Mouse (Mus musculus): ENCODE measurements around the gene Ube2e1. TPM values are rescaled to one million over a fixed set of nuclear protein-coding genes. Genes with fewer than 3 reads are reported as not detected.

Gene Ube2e1
- total and polyA plus RNA-seq, 2 experiments from 2014 or later = 45.1 to 152 TPM

GRCm38 (mm10) chr14:18263427-18263826 lies 68.2 kb downstream of the Ube2e1 start:
- 0 out of 2 replicates have a peak overlapping the region, but pooled peaks have one; percentile 3 for H3K27ac ChIP-seq (ENCODE audit: low read depth, low read length)
- TF ChIP-seq CTCF (IDR thresholded peaks at IDR 0.05) = no peak
- no peak overlapping the region for H3K9ac ChIP-seq (replicated peaks; ENCODE audit: low read length, poor library complexity, severe bottlenecking)
- H3K27me3 ChIP-seq (ENCODE audit: insufficient read depth, low read length) = no peaks in the 10 kb centered on the region
- DNase-seq (ENCODE audit: low spot score) = peak; percentile 50
- no peaks in the 10 kb centered on the region for H3K9me3 ChIP-seq (ENCODE audit: low read length)
- no peaks in the 10 kb centered on the region for H3K4me1 ChIP-seq (ENCODE audit: insufficient read depth, low read length)
- 45% methylated on average over 4 of the region's 4 CpGs for WGBS
- no peak for ATAC-seq (ENCODE audit: low FRiP score)
- peaks cover 3% of the 10 kb centered on the region; the same call in 1 of the 2 replicates for H3K36me3 ChIP-seq (ENCODE audit: insufficient read depth, low read length)
- no peak overlapping the region for H3K4me3 ChIP-seq (ENCODE audit: low read depth, low read length)
- H3K4me2 ChIP-seq (ENCODE audit: low read depth, low read length, poor library complexity, severe bottlenecking) = no peak overlapping the region

- H3K9me3 ChIP-seq (ENCODE audit: low read length) = no peaks in the 10 kb centered on the region
- no peak overlapping the region for H3K27ac ChIP-seq (ENCODE audit: low read depth, low read length)
- ATAC-seq (ENCODE audit: low FRiP score) = no peak
- H3K27me3 ChIP-seq (ENCODE audit: insufficient read depth, low read length) = no peaks in the 10 kb centered on the region
- peaks cover 3% of the 10 kb centered on the region; the same call in 1 of the 2 replicates for H3K36me3 ChIP-seq (ENCODE audit: insufficient read depth, low read length)
- H3K4me2 ChIP-seq (ENCODE audit: low read depth, low read length, poor library complexity, severe bottlenecking) = no peak overlapping the region
- H3K4me1 ChIP-seq (ENCODE audit: insufficient read depth, low read length) = no peaks in the 10 kb centered on the region
- no peak overlapping the region for H3K9ac ChIP-seq (replicated peaks; ENCODE audit: low read length, poor library complexity, severe bottlenecking)
- no peak for DNase-seq (ENCODE audit: low spot score)
- no peak for TF ChIP-seq CTCF (IDR thresholded peaks at IDR 0.05)
- WGBS = 92% methylated on average over 3 of the region's 3 CpGs
- no peak overlapping the region for H3K4me3 ChIP-seq (ENCODE audit: low read depth, low read length)
These were observed 70.5 kb downstream of the Ube2e1 start for GRCm38 (mm10) chr14:18261203-18261602.

- H3K27ac ChIP-seq (ENCODE audit: low read depth, low read length) = no peak overlapping the region
- 87% methylated on average over 21 of the region's 21 CpGs for WGBS
- H3K4me2 ChIP-seq (ENCODE audit: low read depth, low read length, poor library complexity, severe bottlenecking) = no peak overlapping the region
These were observed 89.0 kb downstream of the Ube2e1 start for GRCm38 (mm10) chr14:18242638-18243130.

GRCm38 (mm10) chr14:18241786-18242185 lies 89.9 kb downstream of the Ube2e1 start:
- H3K9me3 ChIP-seq (ENCODE audit: low read length) = no peaks in the 10 kb centered on the region
- no peak overlapping the region for H3K4me2 ChIP-seq (ENCODE audit: low read depth, low read length, poor library complexity, severe bottlenecking)
- H3K9ac ChIP-seq (replicated peaks; ENCODE audit: low read length, poor library complexity, severe bottlenecking) = no peak overlapping the region
- H3K4me3 ChIP-seq (ENCODE audit: low read depth, low read length) = no peak overlapping the region
- no peak overlapping the region for H3K27ac ChIP-seq (ENCODE audit: low read depth, low read length)
- no peak for TF ChIP-seq CTCF (IDR thresholded peaks at IDR 0.05)
- no peaks in the 10 kb centered on the region for H3K4me1 ChIP-seq (ENCODE audit: insufficient read depth, low read length)
- no peak for DNase-seq (ENCODE audit: low spot score)
- WGBS = 94% methylated on average over 4 of the region's 4 CpGs
- no peaks in the 10 kb centered on the region for H3K36me3 ChIP-seq (ENCODE audit: insufficient read depth, low read length)
- H3K27me3 ChIP-seq (ENCODE audit: insufficient read depth, low read length) = no peaks in the 10 kb centered on the region
- no peak for ATAC-seq (ENCODE audit: low FRiP score)

More at GRCm38 (mm10) chr14:18242638-18243130, 89.0 kb downstream of the Ube2e1 start:
- no peak for TF ChIP-seq CTCF (IDR thresholded peaks at IDR 0.05)
- Histone ChIP-seq H3K4me1 (ENCODE audit: insufficient read depth, low read length) (no peaks in the 10 kb centered on the region), H3K27me3 (ENCODE audit: insufficient read depth, low read length) (no peaks in the 10 kb centered on the region), H3K9ac (replicated peaks; ENCODE audit: low read length, poor library complexity, severe bottlenecking) (no peak overlapping the region), H3K9me3 (ENCODE audit: low read length) (no peaks in the 10 kb centered on the region), H3K36me3 (ENCODE audit: insufficient read depth, low read length) (no peaks in the 10 kb centered on the region), H3K4me3 (ENCODE audit: low read depth, low read length) (no peak overlapping the region)
- DNase-seq (ENCODE audit: low spot score) = no peak
- no peak for ATAC-seq (ENCODE audit: low FRiP score)

- DNase-seq (ENCODE audit: low spot score) (no peak), ATAC-seq (ENCODE audit: low FRiP score) (no peak)
- Histone ChIP-seq H3K27me3 (ENCODE audit: insufficient read depth, low read length) (no peaks in the 10 kb centered on the region), H3K4me3 (ENCODE audit: low read depth, low read length) (no peak overlapping the region; the same call in 1 of the 2 replicates), H3K4me2 (ENCODE audit: low read depth, low read length, poor library complexity, severe bottlenecking) (no peak overlapping the region), H3K4me1 (ENCODE audit: insufficient read depth, low read length) (no peaks in the 10 kb centered on the region), H3K36me3 (ENCODE audit: insufficient read depth, low read length) (no peaks in the 10 kb centered on the region), H3K9ac (replicated peaks; ENCODE audit: low read length, poor library complexity, severe bottlenecking) (no peak overlapping the region), H3K9me3 (ENCODE audit: low read length) (no peaks in the 10 kb centered on the region), H3K27ac (ENCODE audit: low read depth, low read length) (no peak overlapping the region)
- no peak for TF ChIP-seq CTCF (IDR thresholded peaks at IDR 0.05)
- WGBS = 68% methylated on average over 7 of the region's 7 CpGs
These were observed 91.5 kb downstream of the Ube2e1 start for GRCm38 (mm10) chr14:18240132-18240531.

GRCm38 (mm10) chr14:18238750-18239731 lies 92.6 kb downstream of the Ube2e1 start, which contains the start of gene Nr1d2:
TSS of gene Nr1d2 (minus strand) at chr14:18239127.
- peak; percentile 47 for TF ChIP-seq CTCF (IDR thresholded peaks at IDR 0.05)
- Histone ChIP-seq H3K4me3 (ENCODE audit: low read depth, low read length) (peak within 1 kb of the TSS; percentile 84), H3K9me3 (ENCODE audit: low read length) (no peaks in the 10 kb centered on the region), H3K36me3 (ENCODE audit: insufficient read depth, low read length) (no peaks in the 10 kb centered on the region), H3K4me2 (ENCODE audit: low read depth, low read length, poor library complexity, severe bottlenecking) (peak within 1 kb of the TSS; percentile 77), H3K27ac (ENCODE audit: low read depth, low read length) (peak within 1 kb of the TSS; percentile 85), H3K9ac (replicated peaks; ENCODE audit: low read length, poor library complexity, severe bottlenecking) (peak within 1 kb of the TSS; percentile 83), H3K27me3 (ENCODE audit: insufficient read depth, low read length) (no peaks in the 10 kb centered on the region), H3K4me1 (ENCODE audit: insufficient read depth, low read length) (no peaks in the 10 kb centered on the region)
- WGBS = under 1% methylated on average over 50 of the region's 66 CpGs
- DNase-seq (ENCODE audit: low spot score) (peak; percentile 98), ATAC-seq (ENCODE audit: low FRiP score) (peak; percentile 92)
